Mouse (Mus musculus): ENCODE measurements around the gene Ctu1.
A peak's percentile ranks its signal among the peaks of the same experiment; 100 is the strongest.
"Not testable (repeated sequence)": the region's sequence is repeated elsewhere in the genome, so short reads cannot be mapped to it uniquely, and the experiment has no call there.

Ctu1 gene

GRCm38 (mm10) chr7:43671809-43672580 lies at the start of gene Ctu1:
TSS of gene Ctu1 (plus strand) at chr7:43672016.
- peak; percentile 98 for DNase-seq

GRCm38 (mm10) chr7:43622927-43623326 lies 48.9 kb upstream of the Ctu1 start:
- no peak for DNase-seq

- no peak for DNase-seq
These were observed 48.0 kb upstream of the Ctu1 start for GRCm38 (mm10) chr7:43623819-43624218.

GRCm38 (mm10) chr7:43625065-43625464 lies 46.8 kb upstream of the Ctu1 start:
- DNase-seq: no peak

GRCm38 (mm10) chr7:43625794-43626422 lies 45.9 kb upstream of the Ctu1 start:
- no peak for DNase-seq

- DNase-seq: no peak
These were observed 37.9 kb upstream of the Ctu1 start for GRCm38 (mm10) chr7:43633940-43634339.

- no peak for DNase-seq
These were observed 37.3 kb upstream of the Ctu1 start, which contains the start of gene Ceacam18 for GRCm38 (mm10) chr7:43634500-43634899. TSS of gene Ceacam18 (plus strand) at chr7:43634707.

- DNase-seq: no peak
These were observed 35.6 kb upstream of the Ctu1 start for GRCm38 (mm10) chr7:43636194-43636593.

GRCm38 (mm10) chr7:43637118-43637517 lies 34.7 kb upstream of the Ctu1 start:
- no peak for DNase-seq

- no peak for DNase-seq
These were observed 29.2 kb upstream of the Ctu1 start for GRCm38 (mm10) chr7:43642587-43642986.

- DNase-seq: no peak
These were observed 28.7 kb upstream of the Ctu1 start for GRCm38 (mm10) chr7:43643046-43643652.

GRCm38 (mm10) chr7:43652683-43653082 lies 19.1 kb upstream of the Ctu1 start:
- no peak for DNase-seq

- DNase-seq: no peak
These were observed 17.3 kb upstream of the Ctu1 start for GRCm38 (mm10) chr7:43654519-43654918.

- DNase-seq: no peak
These were observed 15.6 kb upstream of the Ctu1 start for GRCm38 (mm10) chr7:43656232-43656631.

GRCm38 (mm10) chr7:43660002-43660401 lies 11.8 kb upstream of the Ctu1 start, which contains the start of gene Siglece:
TSS of gene Siglece (minus strand) at chr7:43660161.
- DNase-seq: no peak

- DNase-seq: no peak
These were observed 9.0 kb upstream of the Ctu1 start for GRCm38 (mm10) chr7:43662804-43663203.

- DNase-seq: not testable (repeated sequence)
These were observed 4.6 kb upstream of the Ctu1 start for GRCm38 (mm10) chr7:43667221-43667620.

- no peak for DNase-seq
These were observed 3.2 kb upstream of the Ctu1 start for GRCm38 (mm10) chr7:43668582-43668981.

- no peak for DNase-seq
These were observed 580 bp upstream of the Ctu1 start for GRCm38 (mm10) chr7:43671064-43671808.

- no peak for DNase-seq
These were observed 905 bp downstream of the Ctu1 start for GRCm38 (mm10) chr7:43672581-43673260.

GRCm38 (mm10) chr7:43675091-43675490 lies 3.3 kb downstream of the Ctu1 start:
- no peak for DNase-seq

- no peak for DNase-seq
These were observed 6.7 kb downstream of the Ctu1 start for GRCm38 (mm10) chr7:43678517-43678916.

GRCm38 (mm10) chr7:43680960-43681359 lies 9.1 kb downstream of the Ctu1 start:
- DNase-seq: peak; percentile 61
